Comparison of ENCODE assay signal across 8 mouse cellular contexts in genomic region chr10:82876076-82876796, GRCm38 (mm10). TPM values are rescaled to one million over a fixed set of nuclear protein-coding genes. Genes with fewer than 3 reads are reported as not detected.
DNase-seq lines count a peak whose midpoint lies in the region; ATAC-seq lines count a peak whose summit lies in the region.

No protein-coding gene starts in this region.

- DNase-seq in heart, postnatal 36 days: no peak
- DNase-seq in right cerebral cortex, postnatal 4 days: peak; percentile 49
- no peak for DNase-seq in right cerebral cortex, adult 2 months (ENCODE audit: low spot score in 2 of 2)
- DNase-seq in intestine, embryonic 14.5 days (ENCODE audit: low spot score): peak; percentile 58
- DNase-seq in naive thymus-derived CD4-positive, alpha-beta T cell, adult 2 months (ENCODE audit: low read depth): peak; percentile 50
- DNase-seq in gastrocnemius, postnatal 10 days: no peak

- no peak overlapping the region for H3K4me3 ChIP-seq in heart, embryonic 12.5 days
- no peak overlapping the region for H3K4me3 ChIP-seq in intestine, embryonic 14.5 days (ENCODE audit: low read depth, low read length)

- H3K4me1 ChIP-seq in heart, embryonic 12.5 days (replicated peaks): peaks cover 26% of the 10 kb centered on the region
- peaks cover 9% of the 10 kb centered on the region; the same call in 1 of the 2 replicates for H3K4me1 ChIP-seq in intestine, embryonic 14.5 days (replicated peaks; ENCODE audit: control insufficient read depth, insufficient read depth, low read length)

- intact Hi-C loops in heart, postnatal 36 days (cut with DNase I): no loop called here

- no peaks in the 10 kb centered on the region for H3K9me3 ChIP-seq in heart, embryonic 12.5 days (replicated peaks)
- H3K9me3 ChIP-seq in intestine, embryonic 14.5 days (ENCODE audit: control insufficient read depth, low read length): no peaks in the 10 kb centered on the region

- no peak overlapping the region for H3K9ac ChIP-seq in heart, embryonic 12.5 days
- H3K9ac ChIP-seq in intestine, embryonic 14.5 days (ENCODE audit: low read length): no peak overlapping the region

- H3K4me2 ChIP-seq in heart, embryonic 12.5 days: no peak overlapping the region
- no peak overlapping the region for H3K4me2 ChIP-seq in intestine, embryonic 14.5 days (ENCODE audit: low read length)

- ATAC-seq in heart, embryonic 12.5 days (ENCODE audit: insufficient number of reproducible peaks, low FRiP score): no peak
- peak; percentile 91 for ATAC-seq in intestine, embryonic 14.5 days (replicated peaks; ENCODE audit: low FRiP score, low TSS enrichment, low read depth)
- ATAC-seq in inflammation-experienced regulatory T-cells, adult 6 months: no peak

- 68% methylated on average over 16 of the region's 16 CpGs for WGBS in heart, embryonic 12.5 days
- WGBS in intestine, embryonic 14.5 days: 73% methylated on average over 16 of the region's 16 CpGs

- H3K27ac ChIP-seq in heart, embryonic 12.5 days (ENCODE audit: poor library complexity, severe bottlenecking): peak overlapping the region; percentile 23; the same call in 1 of the 2 replicates
- H3K27ac ChIP-seq in intestine, embryonic 14.5 days (ENCODE audit: low read depth): peak overlapping the region; percentile 8

- H3K36me3 ChIP-seq in heart, embryonic 12.5 days: peaks cover 70% of the 10 kb centered on the region
- H3K36me3 ChIP-seq in intestine, embryonic 14.5 days (ENCODE audit: control insufficient read depth, insufficient read depth, low read length): peaks cover 74% of the 10 kb centered on the region

- no peaks in the 10 kb centered on the region for H3K27me3 ChIP-seq in heart, embryonic 12.5 days (replicated peaks)
- no peaks in the 10 kb centered on the region for H3K27me3 ChIP-seq in intestine, embryonic 14.5 days (replicated peaks; ENCODE audit: control insufficient read depth, insufficient read depth, low read length)

RNA-seq across cellular contexts. Expression of gene Eid3, which starts 9.8 kb away (rescaled TPM):
- 0.31 and 0.39 TPM in 2 replicates for polyA plus RNA-seq in heart, embryonic 12.5 days (2016; fragmentation: Nextera tagmentation; extraction: Ambion mirVana)
- total RNA-seq in heart, postnatal 36 days (2021): 1 to 10 TPM in 1 of 2 experiments, under 1 TPM in 1; 0.69 to 1.5 TPM
- 0.31 and 0.63 TPM in 2 replicates for polyA plus RNA-seq in intestine, embryonic 14.5 days (2014; fragmentation: Nextera tagmentation; extraction: Ambion mirVana)
- total RNA-seq in gastrocnemius, postnatal 10 days (2021): 1 to 10 TPM in 1 of 2 experiments, under 1 TPM in 1; 0.78 to 2.3 TPM
- polyA plus RNA-seq in inflammation-experienced regulatory T-cells, adult 6 months (2017; shearing (Covaris generic)): under 1 TPM; 0.35 to 0.91 (median 0.64) TPM

RNA-seq across cellular contexts. Expression of gene Txnrd1, which starts 42.5 kb away (rescaled TPM):
- polyA plus RNA-seq in heart, embryonic 12.5 days (2016; fragmentation: Nextera tagmentation; extraction: Ambion mirVana): 90.9 and 92.6 TPM in 2 replicates
- 10 to 100 TPM; 49.3 to 63.5 TPM for total RNA-seq in heart, postnatal 36 days (2021)
- polyA plus RNA-seq in intestine, embryonic 14.5 days (2014; fragmentation: Nextera tagmentation; extraction: Ambion mirVana): 124 and 128 TPM in 2 replicates
- total RNA-seq in gastrocnemius, postnatal 10 days (2021): 10 to 100 TPM; 30.6 to 35.2 TPM
- polyA plus RNA-seq in inflammation-experienced regulatory T-cells, adult 6 months (2017; shearing (Covaris generic)): 10 to 100 TPM; 17.4 to 35.2 (median 18.9) TPM

Comparison
In these comparisons a context has a peak if more than half of its experiments do, and no peak if none do; other contexts are left out.
1. DNase-seq: peak in right cerebral cortex, postnatal 4 days (single experiment), intestine, embryonic 14.5 days (single experiment) and naive thymus-derived CD4-positive, alpha-beta T cell, adult 2 months (single experiment); none in heart, postnatal 36 days (0 of 2), right cerebral cortex, adult 2 months (0 of 2) and gastrocnemius, postnatal 10 days (single experiment).